ENCODE assay signal across 9 mouse cellular contexts in the genomic region with DNA sequence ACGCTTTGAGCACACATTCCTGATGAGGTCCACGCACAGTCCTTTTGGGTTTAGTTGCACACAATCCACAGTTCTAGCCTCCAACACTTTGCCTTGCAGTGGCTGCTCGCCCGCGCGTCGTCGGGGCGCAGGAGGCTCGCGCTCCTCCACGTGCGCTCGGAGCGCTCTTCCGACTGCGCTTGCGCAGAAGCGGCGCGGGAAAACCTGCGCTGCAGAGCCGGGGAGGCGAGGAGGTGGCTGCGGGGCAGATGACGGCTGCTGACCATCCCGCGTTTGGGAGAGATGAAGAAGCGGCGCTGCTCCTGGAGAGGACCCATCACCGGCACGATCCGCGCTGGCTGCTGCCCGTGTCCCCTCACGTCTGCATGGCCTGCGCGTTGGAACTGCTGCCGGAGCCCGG. TPM values are rescaled to one million over a fixed set of nuclear protein-coding genes. Genes with fewer than 3 reads are reported as not detected.
DNase-seq lines count a peak whose midpoint lies in the region; ATAC-seq and TF ChIP-seq lines count a peak whose summit lies in the region.
"Had no signal": no experiment of that assay in that cellular context is flagged by ENCODE, and none has a peak within 500 bp of the region (broad histone marks: within the 10 kb centered on the region; RNA-seq: fewer than 3 reads in every experiment).

A gene (plus strand): TSS at position 99 of the 400 bp plus-strand sequence.

- H3K4me2 ChIP-seq in lung, embryonic 14.5 days = peak within 1 kb of the TSS; percentile 44
- H3K4me2 ChIP-seq in embryonic facial prominence, embryonic 12.5 days (replicated peaks) = peak within 1 kb of the TSS; percentile 42
- peak within 1 kb of the TSS; percentile 54 for H3K4me2 ChIP-seq in hindbrain, embryonic 16.5 days (ENCODE audit: low read length)
- H3K4me2 ChIP-seq in neural tube, embryonic 15.5 days = peak within 1 kb of the TSS; percentile 55

- no peak within 1 kb of the TSS for H3K9ac ChIP-seq in lung, embryonic 14.5 days
- H3K9ac ChIP-seq in embryonic facial prominence, embryonic 12.5 days = no peak within 1 kb of the TSS
- no peak within 1 kb of the TSS for H3K9ac ChIP-seq in hindbrain, embryonic 16.5 days (ENCODE audit: low read depth, low read length)
- no peak within 1 kb of the TSS for H3K9ac ChIP-seq in neural tube, embryonic 15.5 days (replicated peaks)
- H3K9ac ChIP-seq: liver, postnatal 0 days had no signal

- no peak for ATAC-seq in lung, embryonic 14.5 days (ENCODE audit: insufficient read depth)
- no peak for ATAC-seq in embryonic facial prominence, embryonic 12.5 days (ENCODE audit: insufficient number of reproducible peaks, insufficient read depth, low FRiP score, low TSS enrichment)
- ATAC-seq in hindbrain, embryonic 16.5 days = no peak
- no peak for ATAC-seq in neural tube, embryonic 15.5 days (ENCODE audit: low FRiP score)
- ATAC-seq in cerebellum, adult (ENCODE audit: insufficient number of reproducible peaks, low FRiP score, low TSS enrichment) = no peak
- ATAC-seq: liver, postnatal 0 days had no signal

- H3K4me1 ChIP-seq in lung, embryonic 14.5 days (ENCODE audit: insufficient read depth) = no peaks in the 10 kb centered on the region
- no peaks in the 10 kb centered on the region for H3K4me1 ChIP-seq in embryonic facial prominence, embryonic 12.5 days
- no peaks in the 10 kb centered on the region for H3K4me1 ChIP-seq in hindbrain, embryonic 16.5 days (ENCODE audit: control insufficient read depth, insufficient read depth, low read depth, low read length)
- 0 out of 2 replicates have a peak, but pooled peaks cover 5% of the 10 kb centered on the region for H3K4me1 ChIP-seq in neural tube, embryonic 15.5 days

- peak within 1 kb of the TSS; percentile 10; the same call in 1 of the 2 replicates for H3K4me3 ChIP-seq in lung, embryonic 14.5 days (ENCODE audit: low read depth, low read length)
- peak within 1 kb of the TSS; percentile 16 for H3K4me3 ChIP-seq in embryonic facial prominence, embryonic 12.5 days
- H3K4me3 ChIP-seq in hindbrain, embryonic 16.5 days (ENCODE audit: low read length) = peak within 1 kb of the TSS; percentile 29
- H3K4me3 ChIP-seq in neural tube, embryonic 15.5 days (replicated peaks) = peak within 1 kb of the TSS; percentile 29

- TF ChIP-seq CTCF in lung, embryonic 14.5 days (IDR thresholded peaks at IDR 0.05; ENCODE audit: low read depth) = no peak

- no peak within 1 kb of the TSS for H3K27ac ChIP-seq in lung, embryonic 14.5 days (ENCODE audit: low read depth)
- no peak within 1 kb of the TSS for H3K27ac ChIP-seq in embryonic facial prominence, embryonic 12.5 days
- no peak within 1 kb of the TSS for H3K27ac ChIP-seq in hindbrain, embryonic 16.5 days (ENCODE audit: low read depth, low read length)
- H3K27ac ChIP-seq in neural tube, embryonic 15.5 days (replicated peaks) = no peak within 1 kb of the TSS

- H3K36me3 ChIP-seq in lung, embryonic 14.5 days (ENCODE audit: insufficient read depth) = no peaks in the 10 kb centered on the region
- H3K36me3 ChIP-seq in embryonic facial prominence, embryonic 12.5 days = no peaks in the 10 kb centered on the region
- H3K36me3 ChIP-seq in hindbrain, embryonic 16.5 days (ENCODE audit: control insufficient read depth, insufficient read depth, low read length) = no peaks in the 10 kb centered on the region
- H3K36me3 ChIP-seq in neural tube, embryonic 15.5 days = no peaks in the 10 kb centered on the region

- 16% methylated on average over 40 of the region's 40 CpGs for WGBS in lung, embryonic 14.5 days
- WGBS in embryonic facial prominence, embryonic 12.5 days = 25% methylated on average over 40 of the region's 40 CpGs
- WGBS in hindbrain, embryonic 16.5 days = 20% methylated on average over 40 of the region's 40 CpGs
- 19% methylated on average over 40 of the region's 40 CpGs for WGBS in neural tube, embryonic 15.5 days

- peak; percentile 29 for DNase-seq in lung, embryonic 14.5 days
- no peak for DNase-seq in lung, adult 18-20 months
- no peak for DNase-seq in adrenal gland, postnatal 10 days
- DNase-seq: kidney, adult 2 months; liver, postnatal 0 days had no signal

- peaks cover 39% of the 10 kb centered on the region for H3K27me3 ChIP-seq in lung, embryonic 14.5 days (ENCODE audit: insufficient read depth, low read length)
- H3K27me3 ChIP-seq in embryonic facial prominence, embryonic 12.5 days = peaks cover 40% of the 10 kb centered on the region
- H3K27me3 ChIP-seq in hindbrain, embryonic 16.5 days (replicated peaks; ENCODE audit: control insufficient read depth, insufficient read depth, low read length) = peaks cover 26% of the 10 kb centered on the region
- peaks cover 46% of the 10 kb centered on the region for H3K27me3 ChIP-seq in neural tube, embryonic 15.5 days (replicated peaks)

- no peaks in the 10 kb centered on the region for H3K9me3 ChIP-seq in lung, embryonic 14.5 days (ENCODE audit: low read depth, low read length)
- H3K9me3 ChIP-seq in embryonic facial prominence, embryonic 12.5 days = no peaks in the 10 kb centered on the region
- H3K9me3 ChIP-seq in hindbrain, embryonic 16.5 days (ENCODE audit: control insufficient read depth, low read length) = no peaks in the 10 kb centered on the region
- no peaks in the 10 kb centered on the region for H3K9me3 ChIP-seq in neural tube, embryonic 15.5 days (replicated peaks)

RNA-seq across cellular contexts. Expression of the gene that starts here (rescaled TPM):
- not detected in 2 replicates for polyA plus RNA-seq in lung, embryonic 14.5 days (2014; fragmentation: Nextera tagmentation; extraction: Ambion mirVana)
- 0.09 and 0.10 TPM in 2 replicates for polyA plus RNA-seq in embryonic facial prominence, embryonic 12.5 days (2016; fragmentation: Nextera tagmentation; extraction: Ambion mirVana)
- 0.06 and 0.11 TPM in 2 replicates for polyA plus RNA-seq in hindbrain, embryonic 16.5 days (2015; fragmentation: Nextera tagmentation; extraction: Ambion mirVana)
- 0.05 TPM in 1 of 2 replicates, not detected in the other for polyA plus RNA-seq in neural tube, embryonic 15.5 days (2015; fragmentation: Nextera tagmentation; extraction: Ambion mirVana)
- total RNA-seq in adrenal gland, postnatal 10 days (2021) = 1 to 10 TPM in 1 of 2 experiments, under 1 TPM in 1; 0.93 to 2.0 TPM
- polyA plus RNA-seq: kidney, adult 2 months; liver, postnatal 0 days had no signal

Comparison
In these comparisons a context has a peak if more than half of its experiments do, and no peak if none do; other contexts are left out.
1. Peak in DNase-seq, H3K4me3 ChIP-seq and H3K4me2 ChIP-seq in lung, embryonic 14.5 days; RNA of the gene not detected or under 1 TPM.